Mouse (Mus musculus) lung, postnatal 0 days (tissue): Measurements from ENCODE around the gene Tmem88b. TPM values are rescaled to one million over a fixed set of nuclear protein-coding genes. Genes with fewer than 3 reads are reported as not detected.
"Not testable (repeated sequence)": the region's sequence is repeated elsewhere in the genome, so short reads cannot be mapped to it uniquely, and the experiment has no call there.

Experiments used
- ATAC-seq: fragments of 200-750 bp; cut with Nextera tagmentation; 2 replicates; pipeline ENCODE4 v1.8.0; 2017; ENCODE audit warnings: moderate library complexity
- DNase-seq: peaks from one replicate; pipeline ENCODE4 v3.0.0-alpha.2; 2016; ENCODE audit warnings: low spot score
- H3K27ac ChIP-seq: fragments of 300-500 bp; sonication (generic); 2 replicates; pipeline ENCODE4 v1.5.1; 2014; ENCODE audit warnings: antibody characterized with exemption, mild to moderate bottlenecking, low read length, mixed read lengths
- H3K27me3 ChIP-seq: fragments of 300-500 bp; sonication (generic); replicated peaks from 2 replicates; pipeline ENCODE4 v1.6.1; 2014; ENCODE audit warnings: low read length, mixed read lengths; ENCODE audit not compliant: insufficient read depth
- H3K36me3 ChIP-seq: fragments of 300-500 bp; sonication (generic); 2 replicates; pipeline ENCODE4 v1.6.1; 2014; ENCODE audit warnings: low read length, mixed read lengths; ENCODE audit not compliant: insufficient read depth
- H3K4me1 ChIP-seq: fragments of 300-500 bp; sonication (generic); 2 replicates; pipeline ENCODE4 v1.6.1; 2014; ENCODE audit warnings: antibody characterized with exemption, low read depth, low read length, mixed read lengths; ENCODE audit not compliant: insufficient read depth
- H3K4me2 ChIP-seq: fragments of 300-500 bp; sonication (generic); replicated peaks from 2 replicates; pipeline ENCODE4 v1.6.1; 2014; ENCODE audit warnings: low read depth, mild to moderate bottlenecking, low read length, moderate library complexity, mixed read lengths
- H3K4me3 ChIP-seq: fragments of 300-500 bp; sonication (generic); 2 replicates; pipeline ENCODE4 v1.5.1; 2014; ENCODE audit warnings: low read depth, low read length
- H3K9ac ChIP-seq: fragments of 300-500 bp; sonication (generic); replicated peaks from 2 replicates; pipeline ENCODE4 v1.6.1; 2014; ENCODE audit warnings: low read depth, mild to moderate bottlenecking
- H3K9me3 ChIP-seq: fragments of 300-500 bp; sonication (generic); 2 replicates; pipeline ENCODE4 v1.6.1; 2016; ENCODE audit warnings: low read length, mixed read lengths
- CTCF ChIP-seq: IDR thresholded peaks from 2 replicates; pipeline ENCODE4 v1.5.1; 2016; ENCODE audit warnings: antibody characterized with exemption, mild to moderate bottlenecking
- EP300 ChIP-seq: IDR thresholded peaks from 2 replicates; pipeline ENCODE4 v1.6.1; 2016; ENCODE audit warnings: antibody characterized with exemption, mild to moderate bottlenecking, control low read depth
- WGBS: fragments of 180-500 bp; shearing (Covaris S2); extraction: QIAGEN DNeasy Blood & Tissue Kit; methylation state at CpG from one replicate; pipeline ENCODE4 v1.1.7; 2014; 5-methylcytosine and 5-hydroxymethylcytosine counted together
- polyA plus RNA-seq: library from polyadenylated mRNA; unstranded; fragments of >200 nt; fragmentation: Nextera tagmentation; extraction: Ambion mirVana; gene quantifications from 2 replicates; pipeline ENCODE4 v1.2.1, GENCODE M21; 2015

Tmem88b gene
- polyA plus RNA-seq, 1 experiment from 2014 or later, result 0.13 TPM

DNA sequence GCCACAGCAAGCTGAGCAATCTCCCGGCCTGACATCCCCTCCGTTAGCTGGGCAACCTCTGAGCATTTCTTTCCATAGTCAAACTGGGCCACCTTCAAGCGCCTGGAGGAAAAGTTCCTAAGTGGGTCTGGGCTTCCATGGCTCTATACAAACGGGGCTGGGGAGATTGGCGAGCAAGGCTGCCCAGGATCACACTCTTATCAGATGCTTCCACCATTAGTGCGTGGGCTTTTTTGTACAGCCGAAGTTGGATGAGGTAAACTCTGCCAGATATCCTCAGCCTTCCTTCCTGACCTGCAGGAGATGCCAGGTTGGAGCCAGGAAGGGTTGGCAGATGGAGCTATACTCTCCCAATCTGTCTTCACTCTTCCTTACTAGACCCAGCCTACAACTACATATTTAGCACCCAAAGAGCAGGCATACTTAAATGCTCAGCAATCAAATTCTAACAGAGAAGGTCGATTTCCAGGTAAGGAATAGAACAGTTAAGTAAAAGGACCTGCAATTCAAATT lies 39.6 kb downstream of the Tmem88b start:
- H3K4me1 ChIP-seq, result no peaks in the 10 kb centered on the region
- no peaks in the 10 kb centered on the region for H3K27me3 ChIP-seq
- no peak for DNase-seq
- WGBS, result 83% methylated on average over 8 of the region's 8 CpGs
- no peaks in the 10 kb centered on the region for H3K9me3 ChIP-seq
- no peak overlapping the region for H3K4me2 ChIP-seq
- H3K9ac ChIP-seq, result no peak overlapping the region
- no peak overlapping the region for H3K4me3 ChIP-seq
- TF ChIP-seq CTCF (no peak), EP300 (no peak)
- no peak for ATAC-seq
- peaks cover 30% of the 10 kb centered on the region; the same call in 1 of the 2 replicates for H3K36me3 ChIP-seq
- H3K27ac ChIP-seq, result no peak overlapping the region

DNA sequence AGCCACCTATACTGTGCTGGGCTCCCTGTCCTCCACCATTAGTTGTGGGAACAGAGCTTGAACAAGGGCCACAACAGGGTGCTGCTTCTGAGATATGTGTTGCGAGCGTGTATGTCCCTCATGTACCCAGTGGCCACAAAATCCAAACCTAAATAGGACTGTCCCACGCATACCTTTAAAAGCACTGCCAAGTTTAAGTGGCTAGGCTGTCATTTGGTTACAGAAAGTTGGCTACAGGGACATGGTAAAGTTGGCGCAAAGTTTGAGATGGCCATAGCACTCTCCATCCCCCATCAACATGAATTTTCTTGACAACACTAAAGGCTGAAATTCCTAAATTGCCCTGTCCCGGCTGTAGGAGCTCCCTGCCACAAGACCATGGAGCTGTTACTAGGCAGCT lies 40.5 kb downstream of the Tmem88b start:
- TF ChIP-seq CTCF (no peak), EP300 (no peak)
- DNase-seq, result no peak
- no peak for ATAC-seq

DNA sequence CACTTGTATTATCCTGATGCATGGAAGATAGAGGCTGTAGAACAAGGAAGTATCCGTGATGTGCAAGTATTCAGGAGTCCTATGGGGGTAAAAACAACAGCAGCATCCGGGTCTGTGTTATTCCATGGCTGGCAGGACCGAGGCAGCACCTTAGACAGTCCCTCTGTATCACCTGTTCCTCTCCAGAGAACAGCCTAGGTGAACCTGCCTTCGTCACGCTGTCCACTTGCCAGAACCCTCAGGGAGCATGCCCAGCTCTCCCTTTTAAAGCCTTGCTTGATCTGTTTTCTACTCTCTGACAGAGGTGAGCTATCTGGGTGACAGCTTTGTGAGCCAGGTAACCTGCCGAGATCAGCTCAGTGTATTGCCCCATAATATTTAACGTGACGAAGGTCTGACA lies 41.2 kb downstream of the Tmem88b start:
- H3K9ac ChIP-seq, result no peak overlapping the region
- no peak for TF ChIP-seq EP300
- no peak for TF ChIP-seq CTCF
- no peaks in the 10 kb centered on the region for H3K4me1 ChIP-seq
- no peak overlapping the region for H3K4me2 ChIP-seq
- H3K4me3 ChIP-seq, result no peak overlapping the region
- DNase-seq (no peak), ATAC-seq (no peak)
- H3K36me3 ChIP-seq, result peaks cover 23% of the 10 kb centered on the region; the same call in 1 of the 2 replicates
- 86% methylated on average over 8 of the region's 8 CpGs for WGBS
- no peaks in the 10 kb centered on the region for H3K9me3 ChIP-seq
- no peak overlapping the region for H3K27ac ChIP-seq
- no peaks in the 10 kb centered on the region for H3K27me3 ChIP-seq

More for the DNA sequence above, 40.5 kb downstream of the Tmem88b start:
- H3K4me3 ChIP-seq, result no peak overlapping the region
- H3K4me1 ChIP-seq, result no peaks in the 10 kb centered on the region
- H3K9me3 ChIP-seq, result no peaks in the 10 kb centered on the region
- H3K4me2 ChIP-seq, result no peak overlapping the region
- no peak overlapping the region for H3K9ac ChIP-seq
- 93% methylated on average over 5 of the region's 5 CpGs for WGBS
- no peak overlapping the region for H3K27ac ChIP-seq
- no peaks in the 10 kb centered on the region for H3K27me3 ChIP-seq
- peaks cover 30% of the 10 kb centered on the region; the same call in 1 of the 2 replicates for H3K36me3 ChIP-seq

DNA sequence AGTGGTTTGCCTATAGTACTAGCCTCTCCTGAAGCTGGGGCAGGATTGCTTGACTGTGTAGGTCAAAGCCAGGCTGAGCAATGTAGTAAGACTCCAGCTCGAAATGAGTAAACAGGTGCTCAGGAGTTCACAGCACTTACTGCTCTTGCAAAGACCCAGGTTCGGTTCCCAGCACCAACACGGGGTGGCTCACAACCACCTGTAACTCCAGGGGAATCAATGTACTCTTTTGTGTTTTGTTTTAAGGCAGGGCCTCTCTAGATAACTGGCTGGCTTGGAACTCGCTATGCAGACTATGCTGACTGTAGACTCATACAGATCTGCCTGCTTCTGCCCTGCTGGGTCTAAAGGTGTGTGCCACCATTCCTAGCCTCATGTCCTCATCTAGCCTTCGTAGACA lies 43.0 kb downstream of the Tmem88b start:
- Histone ChIP-seq H3K9me3 (no peaks in the 10 kb centered on the region), H3K9ac (no peak overlapping the region), H3K27ac (no peak overlapping the region), H3K4me2 (no peak overlapping the region), H3K4me1 (no peaks in the 10 kb centered on the region), H3K27me3 (no peaks in the 10 kb centered on the region), H3K4me3 (no peak overlapping the region), H3K36me3 (peaks cover 11% of the 10 kb centered on the region; the same call in 1 of the 2 replicates)
- no peak for TF ChIP-seq EP300
- TF ChIP-seq CTCF, result no peak
- ATAC-seq (no peak), DNase-seq (no peak)
- WGBS, result 94% methylated on average over 5 of the region's 5 CpGs

DNA sequence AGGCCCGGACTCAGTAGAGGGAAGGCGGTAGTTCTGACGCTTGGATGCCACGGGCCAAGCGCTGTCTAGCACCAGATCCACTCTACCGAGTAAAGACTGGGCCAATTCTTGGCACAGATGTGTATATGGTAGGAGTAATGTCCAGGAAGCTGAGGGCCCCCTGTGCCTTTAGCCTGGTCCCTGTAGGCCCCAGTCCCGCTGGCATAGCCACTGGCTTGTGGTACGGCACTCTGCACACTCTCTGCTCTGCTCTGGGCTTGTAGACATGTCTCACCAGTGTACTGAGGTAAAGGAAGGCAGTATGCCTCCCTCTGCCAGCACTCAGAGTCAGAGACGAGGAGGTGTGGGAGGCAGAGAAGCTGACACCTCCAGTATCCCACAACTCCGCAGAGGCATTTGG lies 45.0 kb downstream of the Tmem88b start:
- WGBS, result 83% methylated on average over 10 of the region's 10 CpGs
- H3K36me3 ChIP-seq, DNase-seq, H3K27ac ChIP-seq, H3K4me2 ChIP-seq, H3K4me3 ChIP-seq, H3K27me3 ChIP-seq, H3K9ac ChIP-seq, H3K4me1 ChIP-seq, ATAC-seq, H3K9me3 ChIP-seq: not testable (repeated sequence)

DNA sequence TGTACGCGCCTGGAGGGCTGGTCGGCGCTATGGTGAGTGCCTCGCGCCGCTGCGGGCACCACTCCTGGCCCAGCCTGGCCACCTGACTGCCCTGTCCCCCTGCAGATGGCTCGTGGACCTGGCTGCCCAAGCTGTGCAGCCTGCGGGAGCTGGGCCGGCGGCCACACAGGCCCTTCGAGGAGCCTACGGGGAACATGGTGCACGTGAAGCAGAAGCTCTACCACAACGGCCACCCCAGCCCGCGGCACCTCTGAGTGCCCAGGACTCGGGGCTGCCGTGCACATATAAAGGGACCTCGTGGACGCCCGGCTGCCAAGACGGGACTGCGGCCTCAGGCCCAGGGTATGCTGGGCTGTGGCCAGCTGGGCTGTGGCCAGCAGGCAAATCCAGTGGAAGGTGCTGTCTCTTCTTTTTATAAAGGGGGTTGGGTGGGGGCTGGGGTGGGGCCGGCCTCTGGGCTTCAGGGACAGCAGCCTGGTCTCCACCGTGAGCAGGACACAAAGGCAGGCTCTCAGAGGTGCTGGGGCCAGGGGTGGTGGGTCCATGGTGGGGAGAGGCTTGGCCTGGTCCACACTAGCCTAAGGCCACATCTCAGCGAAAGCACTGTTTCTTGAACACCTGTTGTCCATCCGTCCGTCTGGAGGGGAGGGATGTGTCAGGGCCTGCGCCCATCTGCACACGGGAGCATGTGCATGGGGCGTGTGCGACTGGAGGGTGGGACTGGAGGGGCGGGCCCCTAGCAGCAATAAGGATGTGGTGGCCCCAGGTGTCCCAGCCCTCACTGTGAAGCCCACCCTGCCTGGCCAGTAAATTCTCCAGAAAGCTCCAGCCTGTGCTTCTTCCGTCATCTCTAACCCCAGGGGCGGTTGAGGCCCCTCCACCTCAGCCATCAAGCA lies 45.7 kb downstream of the Tmem88b start:
- ATAC-seq, result no peak
- no peak for DNase-seq
- 77% methylated on average over 33 of the region's 37 CpGs for WGBS
- no peak overlapping the region for H3K9ac ChIP-seq
- no peak overlapping the region for H3K27ac ChIP-seq
- peaks cover 4% of the 10 kb centered on the region; the same call in 1 of the 2 replicates for H3K36me3 ChIP-seq
- no peaks in the 10 kb centered on the region for H3K9me3 ChIP-seq
- no peak for TF ChIP-seq EP300
- no peak for TF ChIP-seq CTCF
- no peak overlapping the region for H3K4me3 ChIP-seq
- no peak overlapping the region for H3K4me2 ChIP-seq
- H3K4me1 ChIP-seq, result peaks cover 6% of the 10 kb centered on the region; the same call in 1 of the 2 replicates
- no peaks in the 10 kb centered on the region for H3K27me3 ChIP-seq
